Mouse (Mus musculus) CD4-positive helper T cell, adult 2 months (primary cell): Measurements from ENCODE around the gene Myh9.
A peak's percentile ranks its signal among the peaks of the same experiment; 100 is the strongest.

Experiments
- DNase-seq: peaks from one replicate; pipeline ENCODE4 v3.0.0-alpha.2; 2012; ENCODE audit warnings: low read depth, missing footprints, low spot score

Myh9 gene

DNA sequence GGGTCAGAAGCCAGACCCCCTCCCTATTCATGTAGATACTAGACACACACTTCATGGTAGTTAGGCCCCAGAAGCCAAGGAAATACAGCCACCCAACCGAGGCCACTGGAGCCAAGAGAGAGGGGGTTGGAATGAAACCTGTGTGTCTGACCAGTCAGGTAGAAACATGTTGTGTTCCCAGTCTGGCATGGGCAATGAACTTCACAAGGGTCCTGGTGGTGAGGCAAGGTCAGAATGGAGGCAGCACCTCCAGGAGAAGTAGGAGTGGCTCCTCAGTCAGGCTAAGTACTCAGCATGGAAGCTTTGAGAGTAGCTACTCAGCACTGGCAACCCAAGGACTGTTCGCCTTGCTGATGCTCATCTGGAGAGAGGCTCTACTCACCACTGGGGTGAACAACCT is 12.4 kb downstream of the Myh9 start:
- no peak for DNase-seq

DNA sequence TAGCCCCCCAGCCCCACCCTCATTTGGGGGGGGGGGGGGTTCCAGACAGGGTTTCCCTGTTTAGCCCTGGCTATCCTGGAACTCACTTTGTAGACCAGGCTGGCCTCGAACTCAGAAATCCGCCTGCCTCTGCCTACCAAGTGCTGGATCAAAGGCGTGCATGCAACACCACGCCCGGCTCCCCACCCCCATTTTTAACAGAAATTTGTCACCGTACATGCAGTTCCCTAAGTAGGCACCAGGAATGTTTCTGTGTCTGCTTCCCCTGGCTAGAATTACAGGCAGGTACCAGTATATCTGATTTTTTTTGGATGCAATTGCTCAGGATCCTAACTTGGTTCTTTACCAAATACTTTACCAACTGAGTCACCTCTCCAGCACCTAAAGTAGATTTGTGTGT is 13.1 kb downstream of the Myh9 start:
- DNase-seq: no peak

DNA sequence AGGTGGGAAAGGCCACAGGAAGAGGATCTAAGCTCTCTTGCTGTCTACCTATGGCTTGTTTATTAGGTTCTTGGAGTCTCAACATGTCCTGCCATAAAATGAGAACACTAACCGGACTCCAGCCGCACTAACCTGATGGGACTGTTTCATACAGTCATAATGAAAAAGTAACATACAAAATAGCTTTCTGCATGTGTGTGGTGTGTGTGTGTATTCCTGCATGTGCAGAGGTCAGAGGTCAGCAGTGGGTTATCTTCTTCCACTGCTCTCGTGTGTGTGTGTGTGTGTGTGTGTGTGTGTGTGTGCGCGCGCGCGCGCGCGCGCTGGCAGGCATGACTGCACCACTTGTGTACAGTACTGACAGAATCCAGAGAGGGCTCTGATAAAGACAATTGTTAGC is 13.7 kb downstream of the Myh9 start:
- DNase-seq: no peak

DNA sequence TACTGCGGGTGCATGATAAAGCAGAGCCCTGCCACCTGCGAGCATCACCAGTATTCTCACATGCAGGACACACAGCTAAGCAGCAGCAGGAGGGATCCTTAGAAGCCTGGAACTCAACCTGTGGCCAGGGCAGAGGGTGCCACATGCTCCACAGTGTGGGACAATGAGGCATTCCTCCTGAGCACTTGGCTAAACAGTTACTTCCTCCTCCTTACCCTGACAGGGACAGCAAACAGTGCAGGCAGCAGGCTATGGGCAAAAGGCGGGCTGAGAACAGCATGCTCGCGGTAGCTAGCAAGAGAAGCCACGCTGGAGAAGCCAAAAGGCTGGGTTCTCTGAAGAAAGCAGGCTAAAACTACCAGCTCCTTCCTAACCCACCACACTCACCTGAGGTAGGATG is 14.2 kb downstream of the Myh9 start:
- DNase-seq: no peak

DNA sequence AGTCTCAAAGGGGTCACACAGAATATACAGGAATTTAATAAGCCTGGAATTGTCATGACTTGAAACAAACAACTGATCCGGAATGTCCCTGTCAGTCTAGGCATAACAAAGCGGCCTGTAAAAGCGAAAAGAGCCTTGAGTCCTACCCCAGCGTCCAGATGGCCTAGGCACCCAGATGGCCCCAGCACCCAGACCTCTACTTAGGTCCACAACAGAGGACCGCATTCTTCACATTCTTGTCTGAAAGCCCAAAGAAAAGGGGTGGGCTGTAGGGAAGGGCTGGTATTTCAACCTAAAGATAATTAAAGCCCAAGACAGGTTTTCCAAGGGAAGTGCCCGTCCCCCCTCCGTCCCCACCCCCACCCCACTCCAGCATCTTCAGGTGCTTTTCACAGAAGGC is 14.6 kb downstream of the Myh9 start:
- no peak for DNase-seq

DNA sequence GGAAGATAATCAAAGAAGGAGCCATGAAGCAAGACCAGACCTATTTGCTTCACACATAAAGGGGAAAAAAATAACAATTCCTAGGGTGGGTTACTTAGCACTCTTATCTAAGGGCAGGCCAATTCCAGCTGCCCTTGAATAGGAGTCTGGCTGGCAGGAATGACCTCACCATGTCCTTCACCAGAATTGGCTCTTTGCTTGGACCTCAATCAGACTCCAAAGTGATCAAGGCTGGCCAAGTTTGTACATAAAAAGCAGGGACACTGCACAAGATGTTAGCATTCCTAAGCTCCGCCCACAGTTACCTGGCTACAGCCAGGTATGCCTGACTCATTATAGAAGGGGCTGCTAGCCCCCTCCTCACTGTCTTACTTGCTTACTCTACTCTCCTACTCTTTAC is 16.6 kb downstream of the Myh9 start:
- no peak for DNase-seq

DNA sequence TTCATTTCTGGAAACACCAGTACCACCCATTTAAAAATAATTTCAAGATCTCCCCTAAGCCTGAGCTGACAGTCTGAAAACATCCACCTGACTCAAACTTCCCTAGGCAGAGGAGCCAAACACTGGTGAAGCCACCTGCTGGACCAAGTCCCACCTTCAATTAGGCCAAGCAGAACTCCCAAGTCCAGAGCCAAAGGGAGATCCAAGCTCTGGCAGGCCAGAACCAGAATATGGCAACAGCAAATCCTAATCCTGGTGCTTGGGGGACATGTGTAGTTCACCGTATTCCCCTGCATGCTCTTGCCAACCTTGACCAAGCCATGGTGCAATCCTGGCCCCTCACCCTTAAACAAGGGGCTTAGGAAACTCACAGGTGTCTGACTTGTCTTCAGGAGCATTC is 17.7 kb downstream of the Myh9 start:
- no peak for DNase-seq

DNA sequence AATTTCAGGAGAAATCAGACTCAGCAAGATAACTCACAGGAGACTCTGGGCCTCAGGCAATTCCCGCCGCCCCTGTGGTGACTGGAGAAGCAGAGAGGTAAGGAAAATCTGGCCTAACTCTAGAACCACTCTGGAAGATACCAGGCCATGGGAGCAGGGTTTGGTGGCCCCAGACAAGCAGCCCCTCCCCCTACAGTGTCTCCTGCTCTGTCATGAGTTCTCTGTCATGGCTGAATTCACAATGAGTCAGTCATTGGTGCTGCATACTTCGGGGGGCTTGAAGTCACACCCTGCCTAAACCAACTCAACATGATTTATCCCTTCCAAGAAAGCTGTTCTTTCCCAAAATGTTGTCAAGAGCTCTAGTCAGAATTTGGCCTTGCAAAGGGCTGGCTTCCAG is 18.3 kb downstream of the Myh9 start:
- DNase-seq: no peak

DNA sequence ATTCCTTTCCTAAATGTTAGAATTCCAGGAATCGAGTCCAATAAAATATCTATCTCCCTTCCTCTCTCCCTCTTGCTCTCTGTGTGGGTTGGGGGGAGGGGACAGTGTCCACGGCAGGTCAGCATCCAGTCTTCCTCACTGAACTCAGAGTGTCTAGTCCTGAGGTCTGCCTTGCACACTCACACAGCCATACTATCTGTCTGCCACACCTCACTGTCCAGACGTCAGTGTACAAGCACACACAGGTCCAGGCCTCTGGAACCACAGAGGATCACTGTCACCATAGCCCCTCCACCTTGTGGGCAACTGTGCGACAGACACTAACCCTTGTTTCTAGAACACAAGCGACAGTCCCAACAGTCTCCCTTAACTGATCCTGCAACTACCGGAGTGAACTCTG is 18.8 kb downstream of the Myh9 start:
- DNase-seq: no peak

DNA sequence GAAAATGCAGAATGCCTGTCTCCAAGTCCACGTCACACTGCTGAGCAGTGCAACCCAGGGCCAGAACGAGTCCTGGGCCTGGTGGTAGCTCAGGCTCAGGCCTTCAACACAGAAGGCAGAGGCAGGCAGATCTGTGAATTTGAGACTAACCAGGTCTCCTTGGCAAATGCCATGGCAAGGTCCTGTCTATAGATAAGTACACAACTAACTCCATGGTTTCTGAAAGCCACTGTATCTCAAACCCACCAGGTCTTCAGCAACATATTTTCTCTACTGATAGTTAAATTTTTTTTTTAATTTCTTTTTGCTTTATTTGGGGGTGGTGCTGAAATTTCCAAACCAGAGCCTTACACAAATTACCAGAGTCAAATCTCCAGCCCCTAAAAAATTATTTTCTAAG is 19.3 kb downstream of the Myh9 start:
- DNase-seq: no peak

DNA sequence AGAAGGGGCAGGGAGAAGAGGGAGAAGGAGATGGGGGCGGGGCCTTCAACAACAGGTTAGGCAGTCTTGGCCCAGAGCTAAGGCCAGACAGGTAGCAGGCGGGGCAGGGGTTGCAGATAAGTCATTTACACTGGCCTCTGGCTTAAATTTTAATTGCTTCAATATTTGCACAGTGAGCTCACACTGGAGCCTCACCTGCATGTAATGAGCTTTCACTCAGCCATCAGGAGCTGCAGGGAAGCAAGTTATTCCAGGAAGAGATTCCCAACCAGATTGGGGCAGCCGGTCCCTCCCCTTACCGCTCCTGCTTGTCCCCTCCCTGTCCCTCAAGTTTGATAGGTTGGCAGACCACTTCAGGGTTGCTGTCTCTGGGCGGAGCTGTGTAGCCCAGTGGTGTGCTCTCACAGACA is 19.9 kb downstream of the Myh9 start:
- no peak for DNase-seq

DNA sequence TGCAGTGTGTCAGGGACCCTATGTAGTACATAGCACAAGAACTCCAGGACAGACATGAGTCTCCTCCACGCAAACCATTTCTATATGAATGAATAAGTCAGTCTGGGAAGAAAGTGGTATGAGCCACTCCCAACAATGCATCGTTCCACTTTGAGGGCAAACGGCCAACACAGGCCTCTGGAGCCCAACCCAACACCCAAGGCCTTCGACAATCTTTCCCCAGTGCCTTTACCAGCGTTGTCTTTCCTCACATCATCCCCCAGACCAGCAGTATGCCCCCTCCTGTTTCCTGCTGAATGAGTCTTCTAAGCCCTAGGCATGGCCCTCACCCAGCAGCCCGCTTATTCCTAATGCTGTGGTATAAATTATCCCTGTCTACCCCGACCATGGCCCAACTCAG is 20.6 kb downstream of the Myh9 start:
- DNase-seq: no peak

DNA sequence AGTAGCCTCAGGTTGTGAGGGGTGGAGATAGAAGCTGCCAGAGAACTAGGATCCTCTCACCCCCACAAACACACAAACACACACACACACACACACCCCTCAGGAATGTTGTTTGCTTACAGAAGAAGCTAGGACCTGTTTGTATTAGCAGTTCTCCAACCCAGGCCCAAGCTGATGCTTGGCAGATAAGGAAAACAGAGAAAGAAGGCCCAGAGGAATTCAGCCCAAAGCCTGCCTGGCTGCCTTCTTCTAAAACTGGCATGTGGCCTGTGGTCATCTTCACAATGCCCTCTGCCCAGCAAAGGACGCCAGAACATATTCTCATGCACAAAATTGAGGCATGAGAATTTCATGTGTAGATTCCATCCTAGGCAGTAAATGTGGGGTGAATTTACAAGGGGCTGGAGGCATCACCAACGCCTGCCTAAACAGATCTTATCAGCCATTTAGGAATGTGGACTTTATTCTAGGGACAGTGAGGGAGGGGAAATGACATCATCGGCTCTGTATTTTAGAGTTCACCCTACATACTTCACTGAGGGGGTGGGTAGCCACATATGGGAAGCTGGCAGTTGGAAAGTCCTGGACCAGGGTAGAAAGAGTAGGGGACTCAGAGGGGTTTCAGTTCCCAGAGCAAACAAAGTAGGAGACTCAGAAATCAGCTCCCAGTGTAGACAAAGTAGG is 21.4 kb downstream of the Myh9 start:
- no peak for DNase-seq

DNA sequence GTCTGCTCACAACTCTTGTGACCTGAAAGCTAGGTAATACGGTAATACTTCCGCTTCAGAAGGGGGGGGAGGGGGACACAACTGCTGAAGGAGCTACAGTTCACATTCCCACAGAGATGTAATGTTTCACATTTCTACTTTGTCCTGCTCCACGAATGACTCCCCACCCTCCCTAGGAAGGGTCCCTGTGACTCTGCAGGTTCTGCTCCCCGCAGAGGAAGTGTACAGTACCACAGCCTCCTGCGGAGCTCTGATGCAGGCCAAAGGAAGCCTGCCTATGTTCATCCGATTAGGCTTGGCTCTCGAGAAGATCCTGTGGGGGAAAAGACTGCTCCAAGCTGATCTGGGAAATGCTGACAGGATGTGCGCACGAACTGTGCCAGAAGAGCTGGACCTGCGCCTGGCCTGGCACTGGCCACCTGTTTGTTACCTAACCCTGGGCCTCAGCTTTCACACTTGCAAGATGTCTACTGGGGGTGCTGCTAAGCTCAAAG is 22.0 kb downstream of the Myh9 start:
- peak; percentile 62 for DNase-seq

DNA sequence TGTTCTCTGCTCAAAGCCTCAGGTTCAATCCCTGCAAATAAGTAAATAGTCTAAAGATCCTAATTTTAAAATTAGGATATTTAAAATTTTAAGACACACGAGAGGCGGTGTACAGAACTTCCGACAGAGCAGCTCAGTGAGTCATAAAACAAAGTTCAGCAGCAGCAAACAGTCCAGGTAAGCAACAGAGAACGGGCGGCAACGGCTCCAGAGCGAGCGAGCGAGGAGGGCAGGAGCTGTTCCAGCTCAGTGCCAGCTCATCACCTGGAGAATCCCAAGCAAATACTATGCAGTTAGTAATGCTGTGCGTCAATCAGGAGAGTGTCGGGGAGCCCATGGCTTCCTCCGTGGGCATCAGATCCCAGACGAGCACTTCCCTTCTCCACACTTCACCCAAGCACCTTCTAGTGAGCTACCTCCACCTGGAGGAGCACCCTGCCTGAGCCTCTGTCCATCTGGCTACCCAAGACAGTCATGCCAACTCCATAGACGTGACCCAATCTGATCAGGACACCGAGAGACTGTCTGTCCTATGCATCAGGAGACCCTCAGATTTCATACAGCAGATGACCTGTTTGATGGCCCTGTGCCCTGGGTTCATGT is 23.3 kb downstream of the Myh9 start:
- no peak for DNase-seq

DNA sequence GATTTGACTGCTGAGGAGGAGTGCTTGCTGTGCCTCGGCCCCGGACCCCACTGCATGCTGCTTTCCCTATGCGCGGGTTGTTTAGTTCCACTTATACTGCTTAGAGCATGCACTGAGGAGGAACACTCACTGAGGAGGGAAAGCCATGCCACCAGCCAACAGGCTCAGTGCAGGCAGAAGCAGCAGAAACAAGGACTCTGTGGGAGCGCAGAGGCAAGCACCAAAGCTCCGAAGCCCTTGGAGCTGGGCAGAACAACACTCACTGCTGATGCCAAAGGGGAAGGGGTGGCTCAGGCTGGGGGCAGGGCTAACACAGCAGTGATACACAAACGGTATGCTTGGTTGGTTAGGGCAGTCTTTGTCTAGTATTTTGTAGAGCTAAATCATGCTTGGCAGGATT is 24.6 kb downstream of the Myh9 start:
- DNase-seq: no peak

DNA sequence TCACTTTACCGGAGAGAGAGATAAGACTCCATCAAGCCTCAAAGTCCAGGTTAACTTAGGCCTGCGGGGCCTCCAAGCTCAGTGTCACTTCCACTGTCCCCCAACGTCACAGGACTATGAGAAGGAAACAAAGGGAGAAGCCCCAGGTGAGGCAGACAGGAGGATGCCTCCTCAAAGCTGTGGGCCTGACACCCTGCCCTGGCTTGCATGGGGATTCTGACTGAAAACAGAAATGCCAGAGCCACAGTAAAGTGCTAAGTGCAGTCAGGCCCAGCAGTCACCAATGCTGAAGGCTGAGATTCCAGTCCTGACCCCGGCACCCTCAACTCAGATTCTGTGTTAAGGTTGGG is 25.4 kb downstream of the Myh9 start:
- DNase-seq: peak; percentile 46

DNA sequence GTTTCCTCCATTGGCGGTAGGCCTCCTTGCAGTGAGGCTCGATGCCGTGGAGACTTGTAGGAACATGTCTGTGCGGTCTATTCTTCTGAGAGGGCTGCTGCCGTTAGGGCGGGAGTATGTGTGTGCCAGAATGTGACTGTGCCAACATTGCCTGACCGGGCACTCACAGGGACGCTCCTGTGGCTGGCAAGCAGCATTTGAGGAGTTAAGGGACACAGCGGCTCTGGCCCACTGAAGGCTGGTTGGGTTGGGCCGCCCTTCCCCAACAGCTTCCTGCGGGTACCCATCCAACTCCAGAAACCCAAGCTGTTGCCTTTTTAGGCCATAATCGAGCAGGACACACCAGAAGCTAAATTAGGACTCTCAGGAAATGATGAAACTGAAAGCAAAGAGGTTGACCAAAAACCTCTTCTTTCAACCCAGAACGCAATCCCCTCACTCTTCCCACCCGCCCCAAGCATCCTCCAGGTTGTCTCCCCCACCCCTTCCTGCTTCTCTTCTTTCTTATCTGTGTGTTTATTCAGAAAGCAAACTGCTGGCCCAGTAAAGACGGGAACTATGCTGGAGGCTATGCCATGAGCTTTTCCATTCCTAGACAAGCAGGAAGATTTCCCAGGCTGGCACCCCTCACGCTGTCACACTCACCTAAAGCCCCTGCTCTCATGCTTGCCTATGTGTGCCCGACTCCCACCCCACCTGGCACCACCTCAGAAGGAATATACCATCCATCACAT is 25.9 kb downstream of the Myh9 start:
- DNase-seq: peak; percentile 56

DNA sequence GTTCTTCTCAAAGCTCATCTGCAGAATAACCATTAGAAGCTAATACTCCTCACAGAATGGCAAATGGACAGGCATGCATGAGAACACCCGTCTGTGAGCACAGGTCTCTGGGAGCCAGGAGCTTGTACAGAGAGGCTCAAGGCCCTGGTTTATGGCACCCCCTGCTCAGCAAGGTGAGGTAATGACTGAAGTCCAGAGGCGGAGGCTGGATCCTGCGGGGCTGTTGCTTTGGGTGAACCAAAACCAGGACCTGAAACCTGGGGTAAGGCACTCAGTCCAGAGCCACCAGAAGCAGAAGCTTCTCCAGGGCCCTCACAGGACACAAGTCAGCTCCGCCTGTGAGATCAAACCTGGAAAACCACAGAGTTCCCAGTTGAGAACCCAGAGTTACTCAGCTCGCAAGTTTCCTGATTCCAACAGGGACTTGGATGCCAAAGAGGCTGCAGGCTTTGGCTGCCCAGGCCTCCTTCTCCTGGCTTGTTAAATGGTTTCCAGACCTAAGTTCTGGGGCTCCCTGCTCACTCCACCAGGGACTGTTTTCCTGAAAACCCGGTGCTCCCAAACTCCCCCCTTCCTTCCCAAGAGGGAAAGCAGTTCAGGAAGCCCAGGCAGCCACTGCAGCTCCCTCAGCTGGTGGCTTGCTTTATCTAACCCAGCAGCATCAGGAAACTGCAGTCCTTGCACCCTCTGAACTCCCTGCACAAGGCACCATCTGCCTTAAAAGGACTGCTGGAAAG is 28.2 kb downstream of the Myh9 start:
- DNase-seq: no peak

DNA sequence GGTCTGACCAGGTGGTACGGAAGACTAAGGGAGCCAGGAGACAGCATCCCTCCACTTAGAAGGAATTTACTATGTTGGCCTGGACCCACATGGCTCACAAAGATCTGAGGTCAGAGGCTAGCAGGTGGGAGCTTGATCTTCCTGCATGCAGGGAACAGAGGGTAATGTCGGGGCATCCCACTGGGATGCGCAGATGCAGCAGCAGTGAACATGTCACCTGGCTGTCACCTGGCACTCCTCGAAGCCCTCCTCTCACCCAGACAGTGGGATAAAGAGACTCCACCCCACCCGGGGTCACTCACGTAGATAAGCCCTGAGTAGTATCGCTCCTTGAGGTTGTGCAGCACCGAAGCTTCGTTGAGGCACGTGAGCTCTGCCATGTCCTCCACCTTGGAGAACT is 29.4 kb downstream of the Myh9 start:
- DNase-seq: no peak

DNA sequence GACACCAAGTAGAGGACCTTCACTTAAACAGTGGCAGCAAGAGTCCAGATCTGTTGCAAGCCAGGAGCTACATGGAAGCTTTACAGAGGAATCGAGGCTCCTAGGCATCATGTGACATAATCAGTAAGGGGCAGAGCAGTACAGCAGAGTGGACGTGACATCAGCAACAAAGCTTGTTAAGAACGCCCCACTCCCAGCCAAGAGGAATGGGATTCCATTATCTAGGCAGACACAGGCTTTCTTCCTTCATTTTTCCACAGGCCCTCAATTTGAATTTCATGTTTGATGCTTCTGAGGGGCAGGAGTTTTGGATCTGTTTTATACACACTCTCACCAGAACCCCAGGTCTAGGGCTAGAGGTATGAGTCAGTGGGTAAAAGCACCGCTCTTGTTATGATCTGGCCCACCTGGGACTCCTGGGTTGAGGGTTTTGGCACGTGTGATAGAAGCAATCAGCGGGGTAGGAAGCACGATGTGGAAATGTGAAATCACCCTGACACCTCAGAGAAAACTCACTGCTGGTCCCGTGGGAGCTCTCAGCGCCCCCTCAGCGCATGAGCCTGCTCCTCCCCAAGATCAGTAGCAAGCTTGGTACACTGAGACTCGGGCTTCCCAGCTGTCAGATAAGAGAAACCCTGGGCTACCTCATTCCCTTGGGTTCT is 30.7 kb downstream of the Myh9 start:
- DNase-seq: peak; percentile 44
